Mouse (Mus musculus) cerebellum, adult 9-11 months (tissue): ENCODE results near the gene Pnmal1.

Source experiments
- DNase-seq: peaks from one replicate; pipeline ENCODE4 v3.0.0; 2022

Gene Pnmal1

DNA sequence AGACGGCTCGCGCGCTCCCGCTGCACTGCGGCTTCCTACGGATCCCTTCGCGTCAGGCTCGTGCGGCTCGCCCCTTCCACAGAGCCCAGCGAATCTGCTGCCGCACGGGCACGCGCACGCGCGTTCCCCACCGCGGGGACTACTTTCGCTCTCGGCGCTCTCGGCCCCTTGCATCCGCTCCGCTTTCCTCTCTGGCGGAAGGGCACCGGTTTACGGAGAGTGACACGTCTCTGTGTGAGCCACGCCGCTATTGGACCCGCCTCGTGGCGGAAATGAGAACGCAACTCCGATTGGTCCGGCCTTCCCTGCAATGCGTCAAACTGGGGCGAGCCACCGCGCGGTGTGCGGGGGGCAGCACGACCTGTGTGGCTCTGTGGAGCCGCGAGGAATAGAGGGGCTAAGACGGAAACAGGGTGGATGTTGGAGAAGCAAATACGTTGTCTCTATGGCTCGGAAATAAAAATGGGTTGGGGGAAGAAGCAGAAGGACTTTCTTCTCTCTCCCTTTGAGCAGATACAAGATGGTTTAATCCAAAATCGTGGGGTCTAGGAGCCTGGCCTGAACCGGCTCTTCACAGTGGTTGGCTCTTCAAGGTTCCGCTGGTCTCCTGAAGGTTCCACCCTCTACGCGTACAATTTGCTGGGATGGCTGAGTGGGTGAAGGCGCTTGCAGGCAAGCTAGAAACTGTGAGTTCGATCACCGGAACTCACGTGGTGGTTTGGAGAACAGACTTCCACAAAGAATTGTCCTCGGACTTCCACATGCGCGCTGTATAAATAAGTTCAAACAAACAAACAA is 35.2 kb upstream of the Pnmal1 start, which contains the start of gene Calm3:
TSS of gene Calm3 (minus strand) at position 78 of the 798 bp plus-strand sequence.
- peak; percentile 100 for DNase-seq

DNA sequence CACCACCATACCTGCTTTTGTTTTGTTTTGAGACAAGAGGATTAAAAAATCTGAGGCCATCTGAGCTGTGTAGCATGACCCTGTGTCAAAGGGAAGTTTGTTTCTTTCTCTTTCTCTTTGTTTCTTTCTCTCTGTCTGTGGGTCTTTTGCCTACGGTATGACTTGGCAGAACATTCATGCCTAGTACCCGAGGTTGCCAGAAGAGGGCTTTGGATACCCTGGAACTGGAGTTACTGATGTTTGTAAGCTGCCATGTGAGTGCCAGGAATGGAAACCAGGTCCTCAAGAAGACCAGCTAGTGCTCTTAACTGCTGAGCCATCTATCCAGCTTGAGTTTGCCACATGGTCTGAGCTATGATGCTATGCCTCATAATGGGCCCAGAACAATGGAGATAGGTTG is 31.1 kb upstream of the Pnmal1 start:
- DNase-seq, result no peak

DNA sequence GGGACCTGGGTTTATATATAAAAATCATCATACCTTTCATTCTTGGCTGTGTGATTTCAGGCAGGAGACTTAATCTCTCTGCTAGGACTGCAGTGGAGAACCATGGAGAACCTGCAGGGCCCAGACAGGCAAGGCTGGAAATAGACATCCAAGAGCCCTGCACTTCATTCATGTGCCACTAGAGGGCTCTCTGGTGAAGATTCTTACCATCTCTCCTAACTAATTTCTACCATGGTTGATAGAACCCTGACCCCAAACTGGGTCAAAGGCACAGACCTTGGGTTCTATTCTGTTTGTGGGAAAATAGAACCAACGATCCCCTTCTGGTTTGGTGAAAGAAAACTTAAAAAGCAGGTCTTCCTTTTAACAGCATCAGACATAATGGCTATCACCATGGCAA is 28.6 kb upstream of the Pnmal1 start:
- peak; percentile 80 for DNase-seq

DNA sequence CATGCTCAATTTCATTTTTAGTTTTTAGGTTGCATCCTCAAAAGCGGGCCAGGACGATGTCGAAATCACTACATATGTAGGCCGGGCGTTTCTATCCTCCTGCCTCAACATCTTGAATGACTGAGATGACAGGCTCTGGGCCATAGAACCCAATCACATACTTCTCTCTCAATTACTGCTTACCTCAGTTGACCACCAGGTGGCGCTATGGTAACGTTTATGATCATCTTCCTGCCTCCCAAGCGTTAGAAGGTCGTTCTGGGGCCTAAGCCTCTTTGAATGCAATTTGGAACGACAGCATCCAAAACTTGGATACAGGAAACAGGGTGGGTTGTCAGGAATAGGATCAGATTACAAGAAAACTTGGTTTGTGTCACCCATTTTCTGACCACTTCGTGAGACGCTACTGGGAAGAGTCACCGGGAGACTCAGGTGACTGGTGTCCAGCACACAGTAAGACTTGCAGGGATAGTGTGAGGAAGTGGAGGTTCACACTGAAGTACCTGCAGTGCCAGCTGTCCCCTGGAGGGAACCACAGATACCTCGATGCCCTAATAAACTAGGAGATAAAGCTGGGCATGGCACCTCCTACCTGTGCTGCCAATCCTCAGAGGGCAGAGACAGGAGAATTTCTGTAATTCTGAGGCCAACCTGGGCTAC is 27.4 kb upstream of the Pnmal1 start:
- peak; percentile 88 for DNase-seq

DNA sequence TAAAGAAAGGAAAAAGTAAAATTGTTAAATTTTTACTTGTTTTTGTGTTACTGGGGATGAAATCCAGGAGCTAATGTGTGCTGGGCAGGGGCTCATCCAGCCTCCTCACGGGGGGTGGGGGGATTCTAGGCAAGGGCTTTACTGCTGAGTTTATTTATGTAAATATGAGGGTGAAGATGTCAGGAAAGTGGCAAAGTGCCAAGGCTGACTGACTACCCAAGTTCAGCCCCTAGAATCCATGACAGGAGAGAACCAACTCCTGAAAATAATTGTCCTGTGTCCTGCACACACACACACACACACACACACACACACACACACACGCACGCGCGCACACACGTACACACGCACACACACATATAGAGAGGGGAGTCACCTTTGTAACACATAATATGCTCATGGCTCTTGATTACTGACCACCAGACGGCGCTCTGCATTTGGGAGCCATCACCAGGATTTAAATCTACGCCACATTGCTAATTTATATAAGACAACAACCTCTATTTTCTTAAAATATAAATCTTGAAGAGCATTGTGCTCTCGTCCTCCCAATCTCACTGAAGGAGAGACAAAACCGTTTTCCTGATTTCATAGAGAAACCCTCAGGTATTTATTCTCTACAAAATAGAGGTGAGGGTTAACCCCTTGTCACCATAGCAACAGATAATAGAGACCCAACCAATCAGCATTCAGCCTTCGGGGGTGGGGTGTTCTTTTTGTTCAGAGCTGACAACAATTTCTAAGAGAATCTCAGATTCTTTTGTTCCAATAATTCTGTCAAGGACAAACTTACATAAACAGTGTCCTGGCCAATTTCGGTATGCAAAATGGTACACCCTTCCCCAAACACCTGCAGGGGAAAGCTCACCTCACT is 26.5 kb upstream of the Pnmal1 start:
- DNase-seq, result peak; percentile 79

DNA sequence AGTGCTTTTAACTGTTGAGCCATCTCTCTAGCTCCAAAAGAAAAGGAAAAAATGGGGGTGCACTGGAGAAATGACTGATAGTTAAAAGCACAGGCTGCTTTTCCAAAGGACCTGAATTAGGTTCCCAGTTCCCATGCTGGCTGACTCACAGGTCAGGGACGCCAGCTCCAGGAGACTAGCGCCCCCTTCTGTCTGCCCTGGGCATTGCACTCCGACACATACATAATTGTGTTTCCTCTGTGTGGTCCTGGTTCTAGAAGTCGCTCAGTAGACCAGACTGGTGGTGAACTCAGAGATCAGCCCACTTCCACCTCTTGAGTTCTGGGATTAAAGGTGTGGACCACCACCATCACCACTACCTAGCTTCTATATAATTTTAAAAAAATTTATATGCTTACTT is 22.2 kb upstream of the Pnmal1 start:
- DNase-seq, result no peak

DNA sequence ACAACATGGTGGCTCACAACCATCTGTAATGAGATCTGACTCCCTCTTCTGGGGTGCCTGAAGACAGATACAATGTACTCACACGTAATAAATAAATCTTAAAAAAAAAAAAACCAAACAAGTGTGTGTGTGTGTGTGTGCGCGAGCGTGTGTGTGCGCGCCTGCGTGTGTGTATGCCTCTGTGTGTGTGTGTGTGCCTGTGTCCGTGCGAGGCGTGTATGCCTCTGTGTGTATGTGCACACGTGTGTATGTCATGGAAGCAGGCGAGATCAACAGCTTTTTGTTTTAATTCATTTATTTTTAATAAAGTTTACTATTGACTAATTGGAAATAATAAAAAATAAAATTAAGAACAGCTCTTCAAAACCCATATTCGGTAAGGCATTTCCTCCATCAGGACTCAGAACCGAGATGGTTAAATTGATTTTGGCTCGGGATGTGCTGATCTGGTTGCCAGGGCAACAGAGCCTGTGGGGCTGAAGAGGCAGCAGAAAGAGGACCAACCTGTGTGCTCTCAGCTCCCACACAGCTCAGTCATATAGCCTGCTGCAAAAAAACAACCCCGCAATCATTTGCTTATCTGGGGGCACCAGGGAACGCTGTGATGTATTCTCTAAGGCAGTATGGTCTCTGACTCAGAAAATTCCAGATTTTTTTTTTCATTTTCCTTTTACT is 21.2 kb upstream of the Pnmal1 start:
- DNase-seq, result no peak

DNA sequence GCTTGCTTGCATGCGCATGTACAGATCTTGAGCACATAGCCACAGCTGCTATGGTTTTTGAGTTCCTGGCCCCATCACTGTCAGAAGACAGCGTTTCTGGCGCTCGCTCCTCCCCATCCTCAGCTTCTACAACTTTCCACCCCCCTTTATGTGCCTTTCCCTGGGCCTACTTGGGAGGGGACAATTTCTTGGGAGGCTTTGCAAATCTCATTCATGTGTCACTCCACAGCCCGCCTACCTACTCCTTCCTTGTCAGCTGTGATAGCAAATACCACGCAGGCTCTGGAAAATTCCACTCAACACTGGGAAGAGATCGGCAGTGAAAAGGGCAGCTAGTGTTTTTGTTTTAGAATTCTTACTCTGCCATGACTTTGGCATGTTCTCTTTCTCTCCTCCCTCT is 19.2 kb upstream of the Pnmal1 start:
- peak; percentile 24 for DNase-seq

DNA sequence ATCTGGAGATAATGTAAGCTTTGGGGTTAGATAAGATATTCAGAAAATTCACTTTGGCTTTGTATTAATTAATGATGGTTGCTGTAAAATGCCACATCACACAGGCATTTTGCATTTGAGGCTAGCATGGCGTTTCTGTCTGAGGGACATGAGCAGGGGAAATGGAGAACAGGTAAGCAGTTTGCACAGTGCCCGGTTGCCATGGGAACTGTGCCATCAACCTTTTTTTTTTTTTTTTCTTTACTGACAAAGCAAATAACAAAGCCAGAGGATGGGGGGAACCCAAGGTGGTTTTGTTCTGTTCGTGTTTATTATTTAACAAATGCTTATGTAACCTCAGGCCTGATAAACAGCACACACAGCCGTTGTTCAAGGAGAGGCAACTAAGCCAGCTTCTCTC is 16.6 kb upstream of the Pnmal1 start:
- DNase-seq, result no peak

DNA sequence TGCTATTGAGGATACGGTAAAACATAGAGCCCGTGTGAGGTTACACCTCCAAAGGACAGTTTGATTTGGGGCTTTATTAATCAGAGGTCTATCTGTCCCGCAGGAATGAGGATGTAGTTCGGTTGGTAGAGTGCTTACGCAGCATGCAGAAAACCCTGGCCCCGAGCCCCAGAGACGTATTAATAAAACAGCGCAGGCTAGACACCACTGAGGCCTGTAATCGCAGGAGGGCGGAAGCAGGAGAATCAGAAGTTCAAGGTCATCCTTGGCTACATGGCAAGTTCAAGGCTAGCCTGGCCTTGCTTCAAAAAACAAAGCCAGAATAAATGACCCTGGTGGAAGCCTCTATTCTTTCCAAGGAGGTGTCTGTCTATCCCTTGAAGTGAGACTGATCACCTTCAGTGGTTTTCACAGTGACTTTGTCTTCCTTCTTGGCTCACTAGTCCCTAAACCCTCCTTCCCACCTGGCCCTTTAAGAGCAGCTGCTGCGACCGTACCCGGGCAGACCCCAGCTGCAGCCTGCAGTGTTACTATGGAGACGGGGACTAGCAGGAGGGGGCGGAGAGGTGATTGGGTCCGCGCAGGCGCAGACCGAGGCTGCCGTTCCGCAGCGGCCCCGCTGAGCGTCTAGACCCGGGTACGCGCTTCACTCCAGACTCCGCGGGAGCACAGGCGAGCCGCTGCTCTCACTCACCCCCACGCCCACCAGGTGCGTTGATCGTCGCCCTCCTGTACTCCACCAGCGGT is 15.2 kb upstream of the Pnmal1 start, which contains the start of gene Pnmal2:
TSS of gene Pnmal2 (plus strand) at position 622 of the 747 bp plus-strand sequence.
- peak; percentile 94 for DNase-seq

DNA sequence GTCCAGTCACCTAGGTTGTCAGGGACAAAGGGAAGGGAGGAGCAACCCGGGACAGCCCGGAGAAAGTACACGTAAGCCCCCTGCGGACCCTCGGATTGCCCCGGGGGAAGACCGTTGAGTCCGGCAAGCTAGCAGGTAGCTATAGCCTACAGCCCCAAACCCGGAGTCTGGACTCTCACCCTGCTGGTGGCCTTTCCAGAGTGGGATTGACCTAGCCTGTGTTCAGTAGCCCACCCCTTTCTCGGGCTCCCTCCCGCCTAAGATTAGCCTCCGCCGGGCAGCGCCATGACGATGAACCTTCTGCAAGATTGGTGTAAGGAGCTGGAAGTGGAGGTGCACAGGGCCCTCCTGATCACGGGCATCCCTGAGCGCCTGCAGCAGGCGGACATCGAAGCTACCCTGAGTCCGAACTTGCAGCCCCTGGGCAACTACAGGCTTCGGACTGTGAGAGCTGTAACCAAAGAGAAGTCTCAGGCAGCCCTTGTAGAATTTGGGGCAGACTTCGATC is 14.6 kb upstream of the Pnmal1 start:
- no peak for DNase-seq

DNA sequence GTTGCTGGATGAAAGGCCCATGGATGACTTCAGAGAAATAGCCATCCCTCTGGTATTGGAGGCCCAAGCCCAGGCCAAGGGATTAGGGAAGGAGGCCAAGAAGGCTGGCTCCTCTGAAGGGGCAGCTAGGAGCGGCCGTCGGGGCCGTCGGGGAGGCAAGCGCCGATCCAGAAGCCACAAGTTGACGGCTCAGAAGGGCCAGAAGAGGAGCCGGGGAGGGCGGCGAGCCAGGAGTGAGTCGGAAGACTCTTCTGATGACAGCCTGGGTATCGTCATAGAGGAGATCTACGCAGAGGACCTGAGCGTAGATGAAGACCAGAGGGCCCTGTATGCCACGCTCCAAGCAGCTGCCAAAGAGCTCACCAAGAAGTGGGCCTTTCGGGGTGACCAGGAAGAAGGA is 14.1 kb upstream of the Pnmal1 start:
- peak; percentile 78 for DNase-seq

DNA sequence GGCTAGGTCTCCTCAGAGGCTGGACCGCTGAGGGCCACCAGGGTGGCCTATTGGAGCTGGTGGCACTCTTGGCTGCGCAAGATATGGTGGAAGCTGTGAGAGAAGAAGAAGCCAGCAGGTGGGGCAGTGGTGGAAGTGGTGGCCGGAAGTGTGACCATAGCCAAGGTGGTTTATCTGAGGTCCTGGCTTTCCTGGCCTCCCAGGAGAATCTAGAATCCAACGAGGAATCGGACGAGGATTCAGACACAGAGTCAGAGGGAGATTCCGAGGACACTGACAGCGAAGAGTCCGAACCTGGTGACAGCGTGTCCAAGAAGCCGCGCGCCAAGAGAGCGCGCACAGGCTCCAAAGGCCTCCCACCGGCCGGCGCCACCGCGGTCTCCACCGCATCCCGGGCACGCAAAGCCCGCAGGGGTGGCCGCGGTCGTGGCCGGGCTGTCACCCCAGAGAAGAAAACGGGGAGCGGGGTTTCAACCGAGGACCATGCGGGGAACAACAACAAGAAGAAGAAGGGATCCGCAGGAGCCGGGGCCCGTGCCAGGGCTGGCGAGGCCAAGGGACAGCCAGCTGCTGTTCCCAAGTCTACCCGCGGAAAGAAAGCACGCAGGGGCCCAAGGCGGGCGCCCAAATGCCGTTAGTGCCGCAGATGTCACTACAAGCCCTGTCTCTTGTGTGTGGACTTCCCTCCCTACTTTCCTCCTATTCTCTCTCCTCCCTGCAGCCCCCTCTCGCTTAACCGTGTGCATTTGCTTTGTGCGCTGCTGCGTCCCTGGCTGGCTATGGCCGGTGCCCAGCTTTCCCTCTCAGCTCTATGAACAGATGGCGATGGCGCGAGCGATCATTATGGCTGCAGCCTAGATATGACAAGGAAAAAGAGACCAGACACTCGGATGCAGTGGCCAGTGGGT is 12.8 kb upstream of the Pnmal1 start:
- DNase-seq, result peak; percentile 81

DNA sequence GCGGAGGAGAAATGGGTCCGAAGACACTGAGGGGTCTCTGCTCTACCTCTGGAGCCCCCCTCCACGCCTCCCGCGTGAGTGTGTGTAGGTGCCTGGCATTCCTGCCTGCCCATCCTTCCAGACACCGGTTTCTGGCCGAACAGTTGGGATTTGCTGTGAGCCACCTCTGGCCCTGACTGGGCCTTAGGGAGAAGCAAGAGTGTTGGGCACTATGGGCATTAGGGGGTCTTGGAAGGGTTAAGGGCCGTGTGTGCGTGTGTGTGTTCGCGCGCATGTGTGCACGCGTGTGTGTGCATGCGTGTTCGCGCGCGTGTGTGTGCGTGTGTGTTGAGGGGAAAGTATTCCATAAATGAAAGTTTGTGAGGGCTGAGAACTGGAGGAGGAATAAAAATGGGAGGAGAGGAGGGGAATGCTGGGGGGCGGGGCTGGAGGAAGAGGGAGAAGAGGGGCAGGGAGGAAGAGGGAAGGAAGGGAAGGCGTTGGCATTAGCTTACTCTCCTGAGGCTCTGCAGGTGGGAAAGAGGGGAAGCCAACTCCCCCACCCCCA is 12.1 kb upstream of the Pnmal1 start:
- peak; percentile 79 for DNase-seq

DNA sequence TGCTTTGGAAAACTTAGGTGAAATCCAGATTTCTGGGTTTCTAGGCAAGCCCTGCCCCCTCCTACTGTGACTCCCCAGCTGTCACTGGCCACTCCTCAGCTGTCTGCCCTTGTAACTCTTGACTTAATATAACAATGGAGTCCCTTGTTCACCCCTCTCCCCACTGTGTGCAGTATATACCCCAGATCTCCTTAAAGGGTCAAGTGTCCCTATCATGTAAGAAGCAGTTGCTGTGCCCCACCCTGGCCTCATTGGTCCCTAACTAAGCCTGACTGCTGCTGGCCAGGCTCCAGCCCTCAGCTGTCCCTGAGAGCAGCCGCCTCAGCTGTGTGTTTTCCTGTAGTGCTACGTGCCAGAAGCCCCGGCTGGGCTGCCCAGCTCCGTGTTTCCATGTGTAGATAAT is 11.5 kb upstream of the Pnmal1 start:
- peak; percentile 74 for DNase-seq

DNA sequence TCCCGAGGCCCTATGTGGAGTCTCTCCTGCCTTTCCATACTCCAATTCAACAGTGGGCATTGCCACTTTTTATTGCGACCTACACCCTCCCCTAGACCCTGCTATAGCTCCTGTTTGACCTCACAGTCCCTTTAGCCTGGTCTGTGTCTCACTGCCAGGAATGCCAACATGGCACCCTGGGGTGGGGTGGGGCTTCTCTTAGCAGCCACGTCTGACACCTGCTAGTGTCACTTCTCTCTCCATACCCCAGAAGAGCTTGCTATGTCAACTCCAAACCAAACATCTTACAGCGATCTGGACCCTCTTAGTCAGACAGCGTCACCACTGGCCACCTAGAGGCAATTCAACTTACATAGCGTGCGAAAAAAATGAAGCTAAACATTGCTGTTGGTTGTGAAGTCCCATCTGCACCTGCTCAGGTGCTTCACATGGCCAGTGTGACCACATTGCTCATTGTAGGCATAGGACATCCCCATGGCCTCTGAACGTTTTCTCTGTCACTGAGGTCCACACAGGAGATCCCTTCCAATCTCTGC is 10.5 kb upstream of the Pnmal1 start:
- peak; percentile 71 for DNase-seq

DNA sequence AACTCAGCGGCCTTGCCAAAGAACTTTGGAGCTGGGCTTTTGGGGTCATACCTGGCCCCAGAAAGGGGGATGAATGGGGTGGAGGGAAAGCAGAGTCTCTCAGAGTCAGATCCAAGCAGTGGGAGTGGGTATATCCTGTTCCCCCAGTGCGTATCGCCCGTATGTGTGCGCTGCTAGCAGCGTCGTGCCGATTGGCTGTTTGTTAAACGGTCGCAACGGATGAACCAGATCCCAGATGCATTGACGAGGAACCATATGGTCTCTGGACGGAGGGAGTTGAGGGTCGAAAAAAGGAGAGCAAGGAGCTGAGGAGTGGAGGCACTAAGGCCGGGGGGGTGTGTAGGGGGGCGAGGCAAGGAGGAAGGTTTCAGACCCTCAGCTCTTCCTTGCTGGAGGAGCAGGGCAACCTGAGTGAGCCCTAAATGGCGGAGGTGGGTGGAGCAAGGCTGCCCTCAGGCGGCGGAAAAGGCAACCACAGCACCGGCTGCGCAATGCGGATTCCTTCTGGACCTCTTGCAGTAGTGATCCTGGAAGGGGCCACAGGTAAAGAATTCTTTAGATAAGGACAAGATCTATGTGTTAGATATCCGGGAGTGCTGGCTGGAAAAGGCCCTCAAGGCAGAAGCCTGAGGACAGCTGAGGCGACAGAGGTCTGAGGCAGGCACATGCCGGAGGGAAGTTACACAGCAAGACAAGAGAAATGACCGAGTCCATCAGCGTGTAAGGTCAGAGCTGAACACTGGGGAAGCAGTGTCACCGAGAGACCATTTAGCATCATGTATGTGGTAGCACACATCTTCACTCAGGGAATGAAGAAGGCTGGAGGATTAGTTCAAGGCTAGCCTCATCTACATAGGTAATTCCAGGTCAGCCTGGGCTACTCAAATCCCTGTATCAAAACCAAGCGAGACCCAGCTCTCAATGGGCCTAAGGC is 9.3 kb upstream of the Pnmal1 start:
- peak; percentile 87 for DNase-seq

DNA sequence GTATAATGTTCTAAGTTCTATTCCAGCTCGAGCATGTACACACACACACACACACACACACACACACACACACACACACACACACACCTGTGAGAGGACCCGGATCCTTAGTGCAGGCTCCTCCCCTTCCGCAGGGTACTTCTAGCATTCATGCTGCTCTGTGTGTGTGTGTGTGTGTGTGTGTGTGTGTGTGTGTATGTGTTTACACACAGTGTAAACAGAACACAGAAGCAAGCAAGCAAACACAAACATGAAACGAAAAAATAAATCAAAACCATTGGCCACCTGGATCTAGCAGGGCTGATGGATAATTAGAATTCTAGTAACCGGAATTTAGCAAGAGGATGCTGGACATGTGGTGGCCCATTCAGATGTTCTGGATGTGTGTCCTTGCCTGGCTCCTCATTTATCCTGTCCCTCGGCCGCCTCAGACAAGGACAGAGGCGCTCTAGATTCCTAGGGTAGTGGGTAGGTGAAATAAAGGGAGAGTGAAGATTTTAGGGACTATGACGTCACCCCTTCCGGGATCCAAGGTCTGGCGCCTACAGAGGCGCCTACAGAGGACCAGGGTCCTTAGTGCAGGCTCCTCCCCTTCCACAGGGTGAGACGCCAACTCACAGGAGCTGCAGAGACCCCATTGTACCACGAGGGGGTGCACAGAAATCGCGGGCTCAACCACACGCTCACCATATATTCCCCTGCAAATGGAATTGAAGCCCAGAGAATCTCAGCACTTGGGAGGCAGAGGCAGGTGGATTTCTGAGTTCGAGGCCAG is 8.4 kb upstream of the Pnmal1 start:
- peak; percentile 87 for DNase-seq
